Mouse (Mus musculus): ENCODE measurements around the gene Itpr1. TPM values are rescaled to one million over a fixed set of nuclear protein-coding genes. Genes with fewer than 3 reads are reported as not detected.

The Itpr1 gene
- polyA plus RNA-seq, 1 experiment: not detected

GRCm38 (mm10) chr6:108184847-108185684 is 27.8 kb upstream of the Itpr1 start, which contains the start of gene Sumf1:
Gene Sumf1, minus strand, starts transcription at chr6:108185582.
- WGBS: 3% methylated on average over 49 of the region's 49 CpGs
- no peak for TF ChIP-seq CTCF (IDR thresholded peaks at IDR 0.05; ENCODE audit: insufficient read depth, low read depth, low read length)
- peak; percentile 32; the same call in 1 of the 2 replicates for TF ChIP-seq POLR2A (IDR thresholded peaks at IDR 0.05; ENCODE audit: insufficient read depth, low read depth, low read length)

GRCm38 (mm10) chr6:108185685-108186009 is 27.2 kb upstream of the Itpr1 start:
- TF ChIP-seq CTCF (IDR thresholded peaks at IDR 0.05; ENCODE audit: insufficient read depth, low read depth, low read length) (no peak), POLR2A (IDR thresholded peaks at IDR 0.05; ENCODE audit: insufficient read depth, low read depth, low read length) (no peak)
- H3K4me1 ChIP-seq (ENCODE audit: control insufficient read depth, insufficient read depth, low read length): 0 out of 2 replicates have a peak, but pooled peaks cover 2% of the 10 kb centered on the region
- no peak overlapping the region for H3K4me3 ChIP-seq (ENCODE audit: insufficient read depth, low read depth, low read length)
- 11% methylated on average over 4 of the region's 4 CpGs for WGBS
- no peak overlapping the region for H3K27ac ChIP-seq (ENCODE audit: insufficient read depth, low read depth, low read length)

More at GRCm38 (mm10) chr6:108184847-108185684, 27.8 kb upstream of the Itpr1 start, which contains the start of gene Sumf1:
- 0 out of 2 replicates have a peak, but pooled peaks cover 2% of the 10 kb centered on the region for H3K4me1 ChIP-seq (ENCODE audit: control insufficient read depth, insufficient read depth, low read length)
- no peak within 1 kb of the TSS for H3K27ac ChIP-seq (ENCODE audit: insufficient read depth, low read depth, low read length)
- H3K4me3 ChIP-seq (ENCODE audit: insufficient read depth, low read depth, low read length): peak within 1 kb of the TSS; percentile 94

DNA sequence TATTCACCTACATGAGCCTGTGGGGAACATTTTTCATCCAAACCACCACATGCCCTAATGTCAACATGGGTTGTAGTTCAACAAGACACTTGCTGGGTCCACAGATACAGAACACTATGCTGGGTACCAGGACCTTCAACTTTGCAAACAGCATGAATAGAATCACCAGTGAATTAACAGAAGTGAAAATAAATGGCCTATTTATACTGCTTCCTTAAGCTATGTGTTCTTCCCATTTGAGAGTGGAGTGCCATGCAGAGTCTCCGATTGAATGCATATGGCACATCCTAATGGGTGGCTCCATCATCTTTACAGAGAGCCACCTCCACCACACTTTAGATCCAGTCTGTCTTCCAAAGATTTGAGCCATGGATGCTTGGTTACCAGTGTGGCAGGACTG is 22.2 kb upstream of the Itpr1 start:
- Histone ChIP-seq H3K4me1 (ENCODE audit: control insufficient read depth, insufficient read depth, low read length) (no peaks in the 10 kb centered on the region), H3K4me3 (ENCODE audit: insufficient read depth, low read depth, low read length) (no peak overlapping the region), H3K27ac (ENCODE audit: insufficient read depth, low read depth, low read length) (no peak overlapping the region)
- WGBS: 93% methylated on average over 1 of the region's 1 CpGs
- TF ChIP-seq POLR2A (IDR thresholded peaks at IDR 0.05; ENCODE audit: insufficient read depth, low read depth, low read length) (no peak), CTCF (IDR thresholded peaks at IDR 0.05; ENCODE audit: insufficient read depth, low read depth, low read length) (no peak)

- H3K4me1 ChIP-seq (ENCODE audit: control insufficient read depth, insufficient read depth, low read length): no peaks in the 10 kb centered on the region
- H3K4me3 ChIP-seq (ENCODE audit: insufficient read depth, low read depth, low read length): no peak overlapping the region
- H3K27ac ChIP-seq (ENCODE audit: insufficient read depth, low read depth, low read length): no peak overlapping the region
- 24% methylated on average over 4 of the region's 4 CpGs for WGBS
- TF ChIP-seq CTCF (IDR thresholded peaks at IDR 0.05; ENCODE audit: insufficient read depth, low read depth, low read length): no peak
- TF ChIP-seq POLR2A (IDR thresholded peaks at IDR 0.05; ENCODE audit: insufficient read depth, low read depth, low read length): no peak
Measured at GRCm38 (mm10) chr6:108192632-108193031, 20.3 kb upstream of the Itpr1 start.

- no peak overlapping the region for H3K4me3 ChIP-seq (ENCODE audit: insufficient read depth, low read depth, low read length)
- TF ChIP-seq POLR2A (IDR thresholded peaks at IDR 0.05; ENCODE audit: insufficient read depth, low read depth, low read length) (no peak), CTCF (IDR thresholded peaks at IDR 0.05; ENCODE audit: insufficient read depth, low read depth, low read length) (no peak)
- WGBS: 87% methylated on average over 7 of the region's 7 CpGs
- no peak overlapping the region for H3K27ac ChIP-seq (ENCODE audit: insufficient read depth, low read depth, low read length)
- no peaks in the 10 kb centered on the region for H3K4me1 ChIP-seq (ENCODE audit: control insufficient read depth, insufficient read depth, low read length)
Measured at GRCm38 (mm10) chr6:108196665-108197064, 16.2 kb upstream of the Itpr1 start.

DNA sequence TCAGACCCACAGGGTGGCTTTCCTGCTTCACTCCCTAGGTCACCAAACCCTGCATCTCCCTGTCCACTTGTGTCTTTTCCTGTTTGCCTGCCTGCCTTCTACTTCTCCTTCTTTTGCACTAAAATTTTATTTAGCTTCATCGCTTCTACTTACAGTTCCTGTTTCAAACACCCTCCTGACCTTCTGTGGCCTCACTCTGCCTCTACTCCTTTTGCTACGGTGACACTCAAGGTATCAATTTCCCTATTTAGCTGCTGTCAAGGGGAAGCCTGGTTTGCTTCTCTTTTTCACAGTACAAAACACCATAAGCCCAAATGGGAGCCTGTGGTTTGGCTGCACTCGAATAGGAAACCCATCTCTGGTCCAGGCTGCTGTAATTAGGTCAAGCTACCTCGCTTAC is 15.8 kb upstream of the Itpr1 start:
- H3K4me3 ChIP-seq (ENCODE audit: insufficient read depth, low read depth, low read length): no peak overlapping the region
- TF ChIP-seq POLR2A (IDR thresholded peaks at IDR 0.05; ENCODE audit: insufficient read depth, low read depth, low read length) (no peak), CTCF (IDR thresholded peaks at IDR 0.05; ENCODE audit: insufficient read depth, low read depth, low read length) (no peak)
- no peaks in the 10 kb centered on the region for H3K4me1 ChIP-seq (ENCODE audit: control insufficient read depth, insufficient read depth, low read length)
- H3K27ac ChIP-seq (ENCODE audit: insufficient read depth, low read depth, low read length): no peak overlapping the region
- 69% methylated on average over 4 of the region's 4 CpGs for WGBS

DNA sequence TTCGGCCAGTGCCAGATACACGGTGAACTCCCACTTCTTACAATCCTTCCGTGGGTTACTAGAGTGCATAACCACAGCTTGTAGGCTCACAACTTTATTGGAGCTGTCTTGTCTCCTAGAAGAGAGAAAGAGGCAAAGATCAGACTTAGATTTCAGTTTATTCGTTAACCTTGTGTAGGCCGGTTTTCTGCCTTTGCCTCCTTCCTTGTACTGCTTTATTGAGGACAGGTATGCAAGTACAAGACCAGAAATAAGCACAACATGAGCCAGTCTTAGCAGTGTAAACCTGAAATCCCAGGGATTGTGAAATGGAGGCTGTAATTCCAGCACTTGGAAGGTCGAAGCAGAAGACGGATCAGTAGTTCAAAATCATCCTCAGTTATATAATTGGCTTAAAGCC is 14.6 kb upstream of the Itpr1 start:
- no peak overlapping the region for H3K4me3 ChIP-seq (ENCODE audit: insufficient read depth, low read depth, low read length)
- H3K27ac ChIP-seq (ENCODE audit: insufficient read depth, low read depth, low read length): no peak overlapping the region
- WGBS: 89% methylated on average over 7 of the region's 7 CpGs
- H3K4me1 ChIP-seq (ENCODE audit: control insufficient read depth, insufficient read depth, low read length): no peaks in the 10 kb centered on the region
- TF ChIP-seq CTCF (IDR thresholded peaks at IDR 0.05; ENCODE audit: insufficient read depth, low read depth, low read length) (no peak), POLR2A (IDR thresholded peaks at IDR 0.05; ENCODE audit: insufficient read depth, low read depth, low read length) (no peak)

GRCm38 (mm10) chr6:108204322-108204721 is 8.6 kb upstream of the Itpr1 start:
- Histone ChIP-seq H3K27ac (ENCODE audit: insufficient read depth, low read depth, low read length) (no peak overlapping the region), H3K4me3 (ENCODE audit: insufficient read depth, low read depth, low read length) (no peak overlapping the region), H3K4me1 (ENCODE audit: control insufficient read depth, insufficient read depth, low read length) (no peaks in the 10 kb centered on the region)
- TF ChIP-seq POLR2A (IDR thresholded peaks at IDR 0.05; ENCODE audit: insufficient read depth, low read depth, low read length) (no peak), CTCF (IDR thresholded peaks at IDR 0.05; ENCODE audit: insufficient read depth, low read depth, low read length) (no peak)
- WGBS: 91% methylated on average over 2 of the region's 2 CpGs

- WGBS: 65% methylated on average over 4 of the region's 4 CpGs
- Histone ChIP-seq H3K4me3 (ENCODE audit: insufficient read depth, low read depth, low read length) (no peak overlapping the region), H3K4me1 (ENCODE audit: control insufficient read depth, insufficient read depth, low read length) (no peaks in the 10 kb centered on the region), H3K27ac (ENCODE audit: insufficient read depth, low read depth, low read length) (no peak overlapping the region)
- no peak for TF ChIP-seq CTCF (IDR thresholded peaks at IDR 0.05; ENCODE audit: insufficient read depth, low read depth, low read length)
- no peak for TF ChIP-seq POLR2A (IDR thresholded peaks at IDR 0.05; ENCODE audit: insufficient read depth, low read depth, low read length)
Measured at GRCm38 (mm10) chr6:108206145-108206544, 6.8 kb upstream of the Itpr1 start.

Measured in olfactory bulb, adult 2 months (tissue).